Mouse (Mus musculus): ENCODE measurements around the gene Unc93b1. TPM values are rescaled to one million over a fixed set of nuclear protein-coding genes. Genes with fewer than 3 reads are reported as not detected.

Unc93b1 gene
- polyA plus RNA-seq, 1 experiment from 2014 or later, result 21.2 TPM

DNA sequence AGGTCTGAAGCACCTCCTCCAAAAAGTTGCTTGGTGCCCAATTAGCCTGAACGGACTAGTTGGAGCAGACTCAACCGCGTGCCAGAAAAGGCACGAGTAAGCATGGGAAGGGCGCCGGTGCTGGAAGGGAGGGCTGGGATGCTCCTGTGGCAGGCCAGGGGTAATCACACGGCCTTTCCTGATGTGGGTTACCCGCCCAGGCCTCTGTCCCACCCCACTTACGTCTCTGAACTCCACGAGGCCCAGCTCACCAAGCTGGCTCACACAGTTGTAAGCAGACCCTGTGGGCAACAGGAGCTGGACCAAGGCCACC lies 30.7 kb upstream of the Unc93b1 start:
- Histone ChIP-seq H3K36me3 (peaks cover 56% of the 10 kb centered on the region), H3K27ac (peak overlapping the region; percentile 90)
- WGBS, result 51% methylated on average over 10 of the region's 10 CpGs

DNA sequence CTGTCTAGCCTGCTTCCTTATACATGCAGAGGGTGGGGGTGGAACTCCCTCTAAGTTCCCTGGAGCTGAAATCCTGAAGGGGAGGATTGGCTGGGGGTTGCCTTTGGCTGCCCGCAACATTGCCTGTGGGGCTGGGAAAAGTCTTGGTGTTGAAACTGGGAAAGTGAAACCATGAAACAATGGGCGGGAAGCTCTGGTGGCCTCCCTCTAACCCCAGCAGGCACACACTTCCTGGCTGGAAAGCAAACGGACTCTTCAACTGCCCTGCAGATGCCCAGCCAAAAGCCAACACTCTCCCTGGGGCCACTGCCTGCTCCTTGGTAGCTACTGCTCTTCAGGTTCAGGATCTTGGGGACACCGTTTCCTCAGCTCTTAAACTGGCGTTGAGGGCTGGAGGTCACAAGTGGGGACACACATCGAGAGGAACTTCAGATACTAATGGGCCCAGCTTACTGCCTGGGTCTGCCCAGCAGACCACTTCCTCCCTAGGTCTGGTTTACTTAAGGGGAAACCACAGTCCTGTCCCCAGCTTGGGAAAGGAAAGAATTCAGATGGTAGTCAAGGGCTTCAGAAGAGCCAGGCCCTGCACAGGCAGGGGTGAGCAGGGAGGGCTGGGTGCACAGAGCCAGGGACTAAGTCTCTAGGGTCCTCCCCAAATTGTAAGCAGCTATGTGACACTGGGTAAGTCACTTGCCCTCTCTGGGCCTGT lies 29.6 kb upstream of the Unc93b1 start:
- Histone ChIP-seq H3K9ac (peak overlapping the region; percentile 69), H3K4me2 (peak overlapping the region; percentile 87), H3K9me3 (replicated peaks) (no peaks in the 10 kb centered on the region), H3K36me3 (peaks cover 59% of the 10 kb centered on the region), H3K4me3 (replicated peaks) (peak overlapping the region; percentile 67), H3K27me3 (no peaks in the 10 kb centered on the region), H3K27ac (peak overlapping the region; percentile 90), H3K4me1 (peaks cover 60% of the 10 kb centered on the region)
- peak; percentile 19; the same call in 1 of the 2 replicates for ATAC-seq (replicated peaks; ENCODE audit: low FRiP score)
- WGBS, result 14% methylated on average over 6 of the region's 6 CpGs

More for the DNA sequence above, 30.7 kb upstream of the Unc93b1 start:
- H3K27me3 ChIP-seq, result no peaks in the 10 kb centered on the region
- no peak overlapping the region for H3K9ac ChIP-seq
- H3K4me1 ChIP-seq, result peaks cover 60% of the 10 kb centered on the region
- ATAC-seq (replicated peaks; ENCODE audit: low FRiP score), result no peak
- H3K4me2 ChIP-seq, result peak overlapping the region; percentile 87
- H3K4me3 ChIP-seq (replicated peaks), result 0 out of 2 replicates have a peak overlapping the region, but pooled peaks have one; percentile 67
- H3K9me3 ChIP-seq (replicated peaks), result no peaks in the 10 kb centered on the region

DNA sequence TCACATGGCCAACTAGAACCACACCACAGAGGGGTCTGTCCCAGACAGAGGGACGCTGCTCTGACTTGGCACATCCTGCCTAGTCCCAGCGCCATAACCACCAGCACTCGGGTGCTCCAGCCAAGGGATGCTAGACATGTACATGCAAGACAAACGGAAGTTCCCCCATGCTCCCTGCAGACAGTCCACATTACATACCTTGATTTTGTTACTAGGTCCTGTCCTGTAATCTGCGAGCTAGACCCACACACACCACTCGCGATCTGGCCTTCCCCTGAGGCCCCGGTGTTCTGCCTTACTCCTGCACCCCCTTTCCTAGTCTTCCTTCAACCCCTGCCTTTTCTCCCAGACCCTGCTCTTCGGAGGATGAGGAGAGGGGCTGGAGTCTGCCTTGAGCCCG lies 28.7 kb upstream of the Unc93b1 start:
- Histone ChIP-seq H3K4me3 (replicated peaks) (peak overlapping the region; percentile 67), H3K4me1 (peaks cover 63% of the 10 kb centered on the region), H3K27me3 (no peaks in the 10 kb centered on the region), H3K36me3 (peaks cover 64% of the 10 kb centered on the region), H3K4me2 (peak overlapping the region; percentile 87), H3K9ac (peak overlapping the region; percentile 69), H3K27ac (peak overlapping the region; percentile 90), H3K9me3 (replicated peaks) (no peaks in the 10 kb centered on the region)
- no peak for ATAC-seq (replicated peaks; ENCODE audit: low FRiP score)
- 18% methylated on average over 10 of the region's 10 CpGs for WGBS

DNA sequence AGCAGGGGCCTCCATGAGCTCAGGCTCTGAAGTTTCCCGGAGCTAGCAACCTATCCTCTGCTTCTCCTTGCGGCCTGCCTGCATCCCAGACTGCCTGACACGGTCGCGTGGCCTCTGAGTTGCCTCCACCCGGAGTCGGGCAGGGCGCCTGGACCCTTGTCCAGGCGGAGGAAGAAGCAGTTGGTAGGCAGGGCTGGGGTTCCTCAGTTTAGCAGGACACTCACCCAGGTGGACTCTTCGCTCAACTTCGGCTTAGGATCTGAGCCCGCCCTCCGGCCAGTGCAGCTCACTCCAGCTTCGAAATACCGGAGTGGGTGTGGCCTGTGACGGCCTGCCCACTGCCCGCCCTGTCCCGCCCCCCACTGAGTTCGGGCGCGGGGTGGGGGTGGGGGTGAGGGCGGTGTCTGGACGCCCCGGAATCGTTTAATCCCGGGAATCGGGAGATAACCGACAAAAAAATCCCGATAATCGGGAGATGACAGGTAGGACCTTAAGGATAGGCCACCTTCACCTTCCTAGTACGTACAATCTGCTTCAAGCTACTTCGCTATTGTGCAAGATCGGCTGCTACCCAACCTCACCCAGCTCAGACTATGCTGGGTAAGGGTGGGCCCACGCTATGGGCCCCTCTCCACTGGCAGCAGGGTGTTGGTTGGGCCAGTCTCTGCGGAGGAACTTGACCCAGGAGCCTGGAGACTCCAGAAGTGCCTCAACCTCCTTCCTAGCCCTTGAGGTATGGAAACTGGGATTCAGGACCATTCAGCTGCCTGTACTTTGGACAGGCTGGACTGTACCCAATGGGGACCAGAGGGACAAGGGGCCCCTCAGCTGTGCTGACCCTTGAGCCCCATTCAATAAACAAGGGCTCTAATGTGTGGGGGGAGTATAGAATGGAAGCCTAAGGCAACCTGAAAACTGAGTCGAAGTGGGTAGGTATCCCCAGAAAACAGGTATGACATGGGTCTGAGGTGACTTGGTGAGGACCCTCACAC lies 27.9 kb upstream of the Unc93b1 start, which contains the start of gene Tcirg1:
Gene Tcirg1, minus strand, starts transcription at position 339 of the 992 bp plus-strand sequence.
- 4% methylated on average over 36 of the region's 36 CpGs for WGBS

DNA sequence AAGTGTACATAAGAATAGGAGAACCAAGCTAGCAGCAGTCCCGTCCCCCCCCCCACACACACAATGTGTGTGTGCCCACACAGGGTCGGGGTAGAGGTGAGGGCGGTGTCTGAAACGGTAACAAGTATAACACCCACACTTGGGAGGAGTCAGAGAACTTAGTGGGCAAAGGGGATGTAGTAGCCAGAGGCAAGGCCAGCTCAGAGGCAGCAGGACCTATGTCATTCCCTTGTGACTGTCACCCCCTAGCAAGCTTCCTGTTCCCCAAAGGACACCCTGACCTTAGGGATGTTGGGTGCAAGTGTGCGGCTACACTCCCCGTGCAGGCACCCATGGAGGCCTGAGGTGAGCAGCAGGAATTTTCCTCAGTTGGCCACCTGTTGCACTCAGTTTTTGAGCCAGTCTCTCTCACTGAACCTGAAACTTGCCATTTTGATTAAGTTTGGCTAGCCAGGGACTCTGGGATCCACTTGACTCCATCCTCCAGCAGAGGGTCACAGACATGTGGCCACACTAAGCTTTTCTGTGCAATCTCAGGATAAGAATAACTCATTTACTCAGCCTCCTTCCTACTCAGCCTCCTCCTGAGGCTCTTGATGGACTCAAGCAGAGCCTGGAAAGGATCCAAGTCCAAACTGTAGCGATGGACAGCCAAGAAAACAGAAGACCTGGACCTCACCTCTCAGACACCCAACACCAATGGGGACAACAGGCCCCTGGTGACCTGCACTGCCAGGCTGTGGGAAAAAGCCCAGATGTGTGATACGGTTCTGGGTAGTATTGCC lies 26.9 kb upstream of the Unc93b1 start:
- peaks cover 46% of the 10 kb centered on the region for H3K36me3 ChIP-seq
- no peak for ATAC-seq (replicated peaks; ENCODE audit: low FRiP score)
- peak overlapping the region; percentile 69; the same call in 1 of the 2 replicates for H3K9ac ChIP-seq
- peak overlapping the region; percentile 67 for H3K4me3 ChIP-seq (replicated peaks)
- no peaks in the 10 kb centered on the region for H3K9me3 ChIP-seq (replicated peaks)
- 69% methylated on average over 8 of the region's 8 CpGs for WGBS
- H3K4me2 ChIP-seq, result peak overlapping the region; percentile 87
- H3K4me1 ChIP-seq, result peaks cover 64% of the 10 kb centered on the region
- peak overlapping the region; percentile 90; the same call in 1 of the 2 replicates for H3K27ac ChIP-seq
- H3K27me3 ChIP-seq, result no peaks in the 10 kb centered on the region

More for the DNA sequence above, 27.9 kb upstream of the Unc93b1 start, which contains the start of gene Tcirg1:
- ATAC-seq (replicated peaks; ENCODE audit: low FRiP score), result peak; percentile 88
- peaks cover 69% of the 10 kb centered on the region for H3K4me1 ChIP-seq
- peak within 1 kb of the TSS; percentile 69 for H3K9ac ChIP-seq
- no peaks in the 10 kb centered on the region for H3K27me3 ChIP-seq
- H3K4me2 ChIP-seq, result peak within 1 kb of the TSS; percentile 87
- H3K9me3 ChIP-seq (replicated peaks), result no peaks in the 10 kb centered on the region
- H3K36me3 ChIP-seq, result peaks cover 56% of the 10 kb centered on the region
- peak within 1 kb of the TSS; percentile 90 for H3K27ac ChIP-seq
- H3K4me3 ChIP-seq (replicated peaks), result peak within 1 kb of the TSS; percentile 67

DNA sequence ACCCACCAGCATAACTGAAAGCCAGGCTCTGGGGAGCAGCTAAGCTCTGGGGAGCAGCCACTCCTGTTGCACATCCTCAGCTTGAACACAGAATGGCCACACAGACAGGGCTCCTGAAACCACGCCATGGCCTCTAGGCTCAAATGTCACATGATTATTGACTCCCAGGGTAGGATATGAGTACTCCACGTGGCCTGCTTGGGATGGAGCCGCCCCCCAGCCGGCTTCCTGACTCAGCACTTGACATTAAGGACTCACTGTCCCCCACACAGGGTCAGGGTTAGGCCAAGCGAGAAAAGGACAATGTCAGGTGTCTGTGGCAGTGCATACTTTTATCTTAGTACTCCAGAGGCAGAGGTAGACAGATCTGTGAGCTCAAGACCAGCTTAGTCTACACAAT lies 24.8 kb upstream of the Unc93b1 start:
- Histone ChIP-seq H3K4me3 (replicated peaks) (no peak overlapping the region), H3K27me3 (no peaks in the 10 kb centered on the region), H3K9ac (no peak overlapping the region), H3K36me3 (peaks cover 34% of the 10 kb centered on the region), H3K9me3 (replicated peaks) (no peaks in the 10 kb centered on the region), H3K4me1 (peaks cover 52% of the 10 kb centered on the region), H3K4me2 (no peak overlapping the region), H3K27ac (no peak overlapping the region)
- ATAC-seq (replicated peaks; ENCODE audit: low FRiP score), result no peak
- 72% methylated on average over 5 of the region's 5 CpGs for WGBS

DNA sequence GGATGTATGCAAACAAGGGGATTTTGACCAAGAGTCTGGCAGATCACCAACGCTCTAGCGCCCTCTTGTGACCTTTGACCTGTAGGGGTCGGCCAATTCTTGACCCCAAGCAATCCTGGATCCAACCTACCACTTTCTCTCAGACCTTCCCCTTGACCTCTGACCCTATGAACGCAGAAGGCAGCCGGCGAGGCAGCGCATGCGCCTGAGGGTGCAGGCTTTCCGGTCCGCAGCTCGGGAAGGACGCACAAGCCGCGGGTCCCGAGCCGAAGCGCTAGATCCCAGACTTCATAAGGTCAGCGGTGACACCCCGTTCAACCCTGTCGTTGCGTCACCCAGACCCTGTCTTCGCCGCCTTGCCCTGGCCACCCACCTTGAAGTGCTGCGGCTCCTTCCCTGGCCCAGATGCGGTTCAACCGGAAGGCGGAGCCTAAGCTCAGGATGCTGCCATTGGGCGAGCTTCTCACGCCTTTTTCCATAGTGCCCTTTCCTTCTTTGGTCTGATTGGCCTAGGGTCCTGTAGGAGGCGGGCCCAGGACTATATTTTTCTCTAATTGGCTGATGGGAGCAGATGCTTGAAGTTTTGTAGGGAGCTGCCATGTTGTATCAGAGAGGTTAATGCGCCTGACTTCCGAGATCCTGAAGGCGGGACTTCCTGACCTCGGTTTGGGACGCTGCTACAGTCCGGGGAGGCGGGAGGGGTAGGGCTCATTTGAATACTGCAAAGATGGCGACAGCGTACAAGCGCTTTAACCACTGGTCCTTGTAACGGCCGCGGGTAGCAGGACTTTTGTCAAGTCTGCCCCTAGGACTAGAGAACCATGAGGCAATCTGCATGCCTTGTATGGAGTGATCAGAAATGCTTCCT lies 22.4 kb upstream of the Unc93b1 start, which contains the start of gene Ndufs8:
Gene Ndufs8, minus strand, starts transcription at position 438 of the 868 bp plus-strand sequence.
- Histone ChIP-seq H3K9me3 (replicated peaks) (no peaks in the 10 kb centered on the region), H3K36me3 (peaks cover 34% of the 10 kb centered on the region), H3K27me3 (no peaks in the 10 kb centered on the region), H3K4me2 (peak within 1 kb of the TSS; percentile 83), H3K27ac (peak within 1 kb of the TSS; percentile 90), H3K9ac (peak within 1 kb of the TSS; percentile 68), H3K4me3 (replicated peaks) (peak within 1 kb of the TSS; percentile 74), H3K4me1 (peaks cover 29% of the 10 kb centered on the region)
- ATAC-seq (replicated peaks; ENCODE audit: low FRiP score), result peak; percentile 97
- under 1% methylated on average over 43 of the region's 43 CpGs for WGBS

DNA sequence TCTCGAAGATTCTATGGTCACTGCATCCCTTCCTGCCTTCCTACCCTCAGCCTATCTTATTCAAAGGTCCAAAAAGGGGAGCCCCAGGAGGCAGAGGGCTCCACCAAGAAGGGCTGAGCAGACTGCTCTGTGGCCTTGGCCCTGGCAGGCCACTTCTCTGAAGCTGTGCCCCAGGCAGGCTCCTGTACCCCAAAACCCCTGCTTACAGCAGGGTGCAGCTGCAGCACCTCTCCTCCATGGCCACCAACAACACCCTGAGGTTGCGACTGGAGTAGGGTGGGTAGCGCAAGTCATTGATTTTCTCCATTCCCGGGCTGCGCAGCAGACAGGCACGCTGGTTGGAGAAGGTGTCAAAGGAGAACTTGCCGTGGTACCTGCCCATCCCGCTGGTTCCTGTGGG lies 21.3 kb upstream of the Unc93b1 start:
- Histone ChIP-seq H3K4me2 (peak overlapping the region; percentile 83), H3K27me3 (no peaks in the 10 kb centered on the region), H3K4me3 (replicated peaks) (peak overlapping the region; percentile 74), H3K36me3 (peaks cover 26% of the 10 kb centered on the region), H3K27ac (peak overlapping the region; percentile 83), H3K4me1 (peaks cover 23% of the 10 kb centered on the region), H3K9ac (peak overlapping the region; percentile 64), H3K9me3 (replicated peaks) (no peaks in the 10 kb centered on the region)
- 86% methylated on average over 8 of the region's 8 CpGs for WGBS
- no peak for ATAC-seq (replicated peaks; ENCODE audit: low FRiP score)

DNA sequence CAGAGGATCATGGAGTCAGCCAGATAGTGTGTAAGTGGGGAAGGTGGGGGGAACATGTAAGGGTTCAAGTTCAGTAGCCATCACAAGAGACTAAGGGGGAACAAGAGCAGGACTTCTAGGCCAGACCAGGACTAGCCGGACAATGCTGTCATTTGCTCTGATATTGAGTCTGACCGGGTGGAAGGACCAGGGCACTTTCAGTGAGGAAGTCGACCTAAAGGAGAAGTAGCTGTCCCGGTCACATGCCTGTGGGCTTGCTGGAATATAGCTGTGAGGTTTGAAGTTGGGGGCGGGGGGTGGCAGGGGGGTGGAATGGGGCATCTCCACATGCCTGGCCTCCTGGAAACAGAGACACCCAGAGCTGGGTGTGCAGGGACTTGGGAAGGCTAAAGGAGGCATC lies 20.5 kb upstream of the Unc93b1 start:
- H3K36me3 ChIP-seq, result peaks cover 17% of the 10 kb centered on the region
- WGBS, result 92% methylated on average over 5 of the region's 5 CpGs
- no peak overlapping the region for H3K4me3 ChIP-seq (replicated peaks)
- H3K4me1 ChIP-seq, result peaks cover 30% of the 10 kb centered on the region
- H3K27me3 ChIP-seq, result no peaks in the 10 kb centered on the region
- no peak overlapping the region for H3K27ac ChIP-seq
- no peak for ATAC-seq (replicated peaks; ENCODE audit: low FRiP score)
- no peak overlapping the region for H3K9ac ChIP-seq
- no peak overlapping the region for H3K4me2 ChIP-seq
- no peaks in the 10 kb centered on the region for H3K9me3 ChIP-seq (replicated peaks)

DNA sequence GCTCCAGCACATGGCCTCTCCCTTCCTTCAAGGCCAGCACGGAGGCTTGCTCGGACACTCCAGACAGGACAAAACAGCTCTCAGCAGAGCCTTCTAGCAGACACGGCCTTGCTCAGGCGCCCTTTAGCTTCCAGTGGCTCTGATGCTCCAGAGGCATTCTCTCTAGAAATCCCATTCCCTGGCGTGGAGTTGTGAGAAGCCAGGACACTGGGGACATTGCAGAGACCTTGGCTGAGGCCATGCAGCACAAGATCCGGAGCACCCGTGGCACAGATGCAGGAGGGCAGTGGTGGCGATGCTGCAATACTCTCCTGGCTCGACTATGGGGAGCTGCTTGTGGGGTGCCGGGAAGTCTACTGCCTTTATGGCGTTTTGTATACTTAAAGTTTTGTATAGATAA lies 18.3 kb upstream of the Unc93b1 start:
- Histone ChIP-seq H3K9ac (no peak overlapping the region), H3K36me3 (no peaks in the 10 kb centered on the region), H3K9me3 (replicated peaks) (no peaks in the 10 kb centered on the region), H3K4me1 (peaks cover 23% of the 10 kb centered on the region), H3K4me3 (replicated peaks) (no peak overlapping the region), H3K27ac (no peak overlapping the region), H3K4me2 (no peak overlapping the region), H3K27me3 (no peaks in the 10 kb centered on the region)
- ATAC-seq (replicated peaks; ENCODE audit: low FRiP score), result no peak
- WGBS, result 80% methylated on average over 11 of the region's 11 CpGs

DNA sequence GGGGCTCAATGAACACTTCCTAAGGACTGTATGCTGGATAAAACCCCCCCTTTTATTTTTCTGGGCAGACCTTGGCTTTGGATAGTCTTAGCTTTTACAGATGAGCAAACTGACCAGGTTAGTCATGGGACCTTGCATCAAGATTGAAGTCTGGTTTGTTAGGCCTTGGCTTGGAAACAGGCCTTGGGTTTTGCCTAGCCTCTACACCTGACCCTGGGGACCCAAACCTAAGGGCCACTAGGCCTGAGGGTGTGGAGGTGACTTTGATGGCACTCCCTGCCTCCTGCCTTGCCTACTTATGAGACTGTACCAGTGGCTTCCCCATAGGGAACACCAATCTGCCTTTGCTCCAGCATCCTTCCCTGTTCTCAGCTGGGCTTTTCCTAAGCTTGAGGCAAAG lies 15.1 kb upstream of the Unc93b1 start:
- H3K27ac ChIP-seq, result 0 out of 2 replicates have a peak overlapping the region, but pooled peaks have one; percentile 30
- no peak overlapping the region for H3K4me2 ChIP-seq
- peaks cover 29% of the 10 kb centered on the region for H3K4me1 ChIP-seq
- no peak overlapping the region for H3K9ac ChIP-seq
- H3K27me3 ChIP-seq, result no peaks in the 10 kb centered on the region
- ATAC-seq (replicated peaks; ENCODE audit: low FRiP score), result no peak
- H3K9me3 ChIP-seq (replicated peaks), result no peaks in the 10 kb centered on the region
- no peaks in the 10 kb centered on the region for H3K36me3 ChIP-seq
- H3K4me3 ChIP-seq (replicated peaks), result no peak overlapping the region

Measured in kidney, embryonic 15.5 days (tissue).